Mouse (Mus musculus): Measurements from ENCODE around the gene Atxn7l1. TPM values are rescaled to one million over a fixed set of nuclear protein-coding genes. Genes with fewer than 3 reads are reported as not detected.

Atxn7l1 gene
- polyA plus RNA-seq (2015; fragmentation: Nextera tagmentation; extraction: Ambion mirVana), result 18.6 and 19.3 TPM in 2 replicates

GRCm38 (mm10) chr12:33147497-33148267 lies at the start of gene Atxn7l1:
Gene Atxn7l1 (plus strand): TSS chr12:33147693.
- Histone ChIP-seq H3K4me3 (replicated peaks) (peak within 1 kb of the TSS; percentile 72), H3K36me3 (no peaks in the 10 kb centered on the region), H3K4me1 (replicated peaks) (peaks cover 38% of the 10 kb centered on the region), H3K4me2 (replicated peaks) (peak within 1 kb of the TSS; percentile 89), H3K27ac (peak within 1 kb of the TSS; percentile 78), H3K27me3 (peaks cover 19% of the 10 kb centered on the region), H3K9ac (replicated peaks) (peak within 1 kb of the TSS; percentile 87), H3K9me3 (no peaks in the 10 kb centered on the region)
- under 1% methylated on average over 48 of the region's 54 CpGs for WGBS
- ATAC-seq, result peak; percentile 95

- H3K27ac ChIP-seq, result 0 out of 2 replicates have a peak overlapping the region, but pooled peaks have one; percentile 28
- 75% methylated on average over 8 of the region's 8 CpGs for WGBS
- no peak for ATAC-seq
Observed at GRCm38 (mm10) chr12:33101627-33102026, 45.9 kb upstream of the Atxn7l1 start.

GRCm38 (mm10) chr12:33102342-33103115 lies 45.0 kb upstream of the Atxn7l1 start:
- Histone ChIP-seq H3K27ac (peak overlapping the region; percentile 77), H3K27me3 (no peaks in the 10 kb centered on the region), H3K36me3 (no peaks in the 10 kb centered on the region), H3K4me3 (replicated peaks) (no peak overlapping the region), H3K4me1 (replicated peaks) (peaks cover 22% of the 10 kb centered on the region), H3K9me3 (no peaks in the 10 kb centered on the region), H3K4me2 (replicated peaks) (no peak overlapping the region), H3K9ac (replicated peaks) (no peak overlapping the region)
- WGBS, result 31% methylated on average over 15 of the region's 15 CpGs
- ATAC-seq, result peak; percentile 74

More at GRCm38 (mm10) chr12:33101627-33102026, 45.9 kb upstream of the Atxn7l1 start:
- Histone ChIP-seq H3K4me2 (replicated peaks) (no peak overlapping the region), H3K27me3 (no peaks in the 10 kb centered on the region), H3K4me1 (replicated peaks) (peaks cover 22% of the 10 kb centered on the region), H3K9ac (replicated peaks) (no peak overlapping the region), H3K4me3 (replicated peaks) (no peak overlapping the region), H3K36me3 (no peaks in the 10 kb centered on the region), H3K9me3 (no peaks in the 10 kb centered on the region)

- Histone ChIP-seq H3K4me2 (replicated peaks) (no peak overlapping the region), H3K9me3 (no peaks in the 10 kb centered on the region), H3K9ac (replicated peaks) (no peak overlapping the region), H3K27me3 (no peaks in the 10 kb centered on the region), H3K4me3 (replicated peaks) (no peak overlapping the region), H3K36me3 (no peaks in the 10 kb centered on the region), H3K4me1 (replicated peaks) (peaks cover 25% of the 10 kb centered on the region), H3K27ac (no peak overlapping the region)
- no peak for ATAC-seq
- WGBS, result 63% methylated on average over 4 of the region's 4 CpGs
Observed at GRCm38 (mm10) chr12:33105724-33106123, 41.8 kb upstream of the Atxn7l1 start.

- H3K27ac ChIP-seq, result no peak overlapping the region; the same call in 1 of the 2 replicates
- no peaks in the 10 kb centered on the region for H3K9me3 ChIP-seq
- 68% methylated on average over 10 of the region's 10 CpGs for WGBS
- H3K4me2 ChIP-seq (replicated peaks), result no peak overlapping the region
- H3K27me3 ChIP-seq, result no peaks in the 10 kb centered on the region
- no peak overlapping the region for H3K9ac ChIP-seq (replicated peaks)
- peaks cover 31% of the 10 kb centered on the region for H3K4me1 ChIP-seq (replicated peaks)
- no peak for ATAC-seq
- no peak overlapping the region for H3K4me3 ChIP-seq (replicated peaks)
- H3K36me3 ChIP-seq, result no peaks in the 10 kb centered on the region
Observed at GRCm38 (mm10) chr12:33106438-33107167, 40.9 kb upstream of the Atxn7l1 start.

- H3K4me1 ChIP-seq (replicated peaks), result peaks cover 29% of the 10 kb centered on the region
- H3K27ac ChIP-seq, result no peak overlapping the region
- no peak overlapping the region for H3K4me3 ChIP-seq (replicated peaks)
- H3K4me2 ChIP-seq (replicated peaks), result no peak overlapping the region
- H3K36me3 ChIP-seq, result no peaks in the 10 kb centered on the region
- no peaks in the 10 kb centered on the region for H3K9me3 ChIP-seq
- H3K9ac ChIP-seq (replicated peaks), result no peak overlapping the region
- H3K27me3 ChIP-seq, result no peaks in the 10 kb centered on the region
- peak; percentile 69 for ATAC-seq
Observed at GRCm38 (mm10) chr12:33109531-33109930, 38.0 kb upstream of the Atxn7l1 start.

- Histone ChIP-seq H3K36me3 (no peaks in the 10 kb centered on the region), H3K27ac (peak overlapping the region; percentile 27; the same call in 1 of the 2 replicates)
Observed at GRCm38 (mm10) chr12:33110894-33111471, 36.5 kb upstream of the Atxn7l1 start.

GRCm38 (mm10) chr12:33118624-33119301 lies 28.7 kb upstream of the Atxn7l1 start:
- peaks cover 8% of the 10 kb centered on the region; the same call in 1 of the 2 replicates for H3K4me1 ChIP-seq (replicated peaks)
- 0 out of 2 replicates have a peak, but pooled peaks cover 7% of the 10 kb centered on the region for H3K27me3 ChIP-seq
- H3K4me3 ChIP-seq (replicated peaks), result no peak overlapping the region
- no peaks in the 10 kb centered on the region for H3K9me3 ChIP-seq
- 0 out of 2 replicates have a peak overlapping the region, but pooled peaks have one; percentile 3 for H3K4me2 ChIP-seq (replicated peaks)
- no peak overlapping the region for H3K9ac ChIP-seq (replicated peaks)
- no peaks in the 10 kb centered on the region for H3K36me3 ChIP-seq
- ATAC-seq, result no peak
- 36% methylated on average over 15 of the region's 15 CpGs for WGBS
- H3K27ac ChIP-seq, result no peak overlapping the region

More at GRCm38 (mm10) chr12:33110894-33111471, 36.5 kb upstream of the Atxn7l1 start:
- peak; percentile 61 for ATAC-seq
- 40% methylated on average over 14 of the region's 14 CpGs for WGBS
- no peak overlapping the region for H3K4me3 ChIP-seq (replicated peaks)
- no peaks in the 10 kb centered on the region for H3K9me3 ChIP-seq
- H3K9ac ChIP-seq (replicated peaks), result no peak overlapping the region; the same call in 1 of the 2 replicates
- peaks cover 29% of the 10 kb centered on the region for H3K4me1 ChIP-seq (replicated peaks)
- H3K27me3 ChIP-seq, result no peaks in the 10 kb centered on the region
- no peak overlapping the region; the same call in 1 of the 2 replicates for H3K4me2 ChIP-seq (replicated peaks)

GRCm38 (mm10) chr12:33125594-33126227 lies 21.8 kb upstream of the Atxn7l1 start:
- Histone ChIP-seq H3K27ac (no peak overlapping the region), H3K4me2 (replicated peaks) (no peak overlapping the region), H3K27me3 (no peaks in the 10 kb centered on the region), H3K4me3 (replicated peaks) (no peak overlapping the region), H3K36me3 (no peaks in the 10 kb centered on the region), H3K9ac (replicated peaks) (no peak overlapping the region), H3K9me3 (no peaks in the 10 kb centered on the region), H3K4me1 (replicated peaks) (peaks cover 13% of the 10 kb centered on the region)
- 88% methylated on average over 9 of the region's 9 CpGs for WGBS
- ATAC-seq, result no peak

GRCm38 (mm10) chr12:33126243-33126642 lies 21.2 kb upstream of the Atxn7l1 start:
- Histone ChIP-seq H3K27me3 (no peaks in the 10 kb centered on the region), H3K4me1 (replicated peaks) (peaks cover 13% of the 10 kb centered on the region), H3K36me3 (no peaks in the 10 kb centered on the region), H3K9me3 (no peaks in the 10 kb centered on the region), H3K4me3 (replicated peaks) (no peak overlapping the region), H3K4me2 (replicated peaks) (no peak overlapping the region), H3K9ac (replicated peaks) (no peak overlapping the region), H3K27ac (no peak overlapping the region)
- ATAC-seq, result no peak
